Mouse (Mus musculus): ENCODE measurements around the gene Twsg1. TPM values are rescaled to one million over a fixed set of nuclear protein-coding genes. Genes with fewer than 3 reads are reported as not detected.

The Twsg1 gene
- total and polyA plus RNA-seq, 3 experiments = 17.0 to 17.7 TPM; not detected in 1

DNA sequence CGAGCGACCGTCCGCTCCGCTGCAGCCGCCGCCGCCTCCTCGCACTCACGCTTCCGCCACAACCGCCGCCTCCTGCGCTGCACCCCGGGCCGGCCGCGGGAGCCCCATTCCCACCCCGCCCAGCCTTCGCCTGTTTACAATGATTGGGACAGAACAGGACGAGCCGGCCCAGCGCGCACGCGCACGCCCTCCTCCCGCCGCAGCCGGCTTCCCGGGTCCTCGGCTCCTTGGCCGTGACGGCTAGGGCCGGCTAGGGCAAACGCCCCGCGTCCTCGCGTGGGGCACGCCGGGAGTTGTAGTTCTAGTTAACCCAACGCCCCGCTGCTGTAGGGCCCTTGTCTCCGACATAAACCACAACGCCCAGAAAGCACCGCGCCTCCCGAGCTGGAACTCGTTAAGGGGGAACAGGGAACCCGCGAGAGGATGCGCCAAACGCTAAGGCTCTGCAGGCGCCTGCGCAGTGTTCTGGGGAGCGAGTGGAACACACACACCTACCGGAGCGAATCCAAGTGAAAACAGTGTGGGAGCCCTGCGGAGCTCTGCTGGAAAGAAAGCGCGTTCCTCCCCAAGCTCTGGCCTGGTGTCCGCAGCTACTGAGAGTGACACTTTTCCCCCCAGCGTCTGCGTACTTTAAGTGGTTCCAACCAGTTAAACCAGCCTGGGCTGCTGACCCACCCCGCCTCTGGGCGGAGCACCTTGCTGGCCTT, 66.2 kb downstream of the Twsg1 start:
- Histone ChIP-seq H3K4me1 (ENCODE audit: control insufficient read depth in 1 of 2, insufficient read depth in 2 of 2, low read length in 2 of 2) (peaks cover 0 to 18% of the 10 kb centered on the region in 2 experiments; a peak in 3 of 4 replicates), H3K27ac (ENCODE audit: control insufficient read depth, low read depth, low read length) (peak overlapping the region; percentile 81), H3K79me2 (ENCODE audit: control insufficient read depth, insufficient read depth, low read length, poor library complexity) (peaks cover 34% of the 10 kb centered on the region), H3K9me3 (replicated peaks; ENCODE audit: insufficient read depth, low read length) (no peaks in the 10 kb centered on the region), H3K4me3 (ENCODE audit: control insufficient read depth in 1 of 2, insufficient read depth in 1 of 2, low read depth in 2 of 2, low read length in 2 of 2) (peak overlapping the region; percentile 85 to 87), H3K27me3 (ENCODE audit: control insufficient read depth in 1 of 2, insufficient read depth in 2 of 2, low read length in 2 of 2) (no peaks in the 10 kb centered on the region), H3K36me3 (ENCODE audit: control insufficient read depth in 1 of 2, insufficient read depth in 2 of 2, low read length in 2 of 2) (peaks cover 0 to 9% of the 10 kb centered on the region in 2 experiments; a peak in 2 of 4 replicates), H3K9ac (ENCODE audit: control insufficient read depth, low read depth, low read length, poor library complexity, severe bottlenecking) (peak overlapping the region; percentile 88)
- DNase-seq (ENCODE audit: low read depth, low spot score) = peak; percentile 99
- no peak for TF ChIP-seq JUND (IDR thresholded peaks at IDR 0.05; ENCODE audit: low read depth, low read length)
- TF ChIP-seq NRF1 (IDR thresholded peaks at IDR 0.05; ENCODE audit: insufficient read depth, low read depth, low read length, poor library complexity, severe bottlenecking) = peak; percentile 83
- no peak for TF ChIP-seq GABPA (IDR thresholded peaks at IDR 0.05; ENCODE audit: low read depth, low read length)
- TF ChIP-seq ZKSCAN1 (IDR thresholded peaks at IDR 0.05; ENCODE audit: low read depth, low read length) = no peak
- peak; percentile 25; the same call in 1 of the 2 replicates for TF ChIP-seq MYB (IDR thresholded peaks at IDR 0.05; ENCODE audit: low read depth, low read length)
- TF ChIP-seq MAX (IDR thresholded peaks at IDR 0.05; ENCODE audit: low read length) = 0 out of 2 replicates have a peak, but pooled peaks have one; percentile 41
- peak; percentile 85; the same call in 1 of the 2 replicates for TF ChIP-seq POLR2AphosphoS2 (IDR thresholded peaks at IDR 0.05; ENCODE audit: low read length)
- TF ChIP-seq EP300 (IDR thresholded peaks at IDR 0.05; ENCODE audit: low read depth in 1 of 2, low read length in 2 of 2) = no peak
- TF ChIP-seq ETS1 (IDR thresholded peaks at IDR 0.05; ENCODE audit: low read depth, low read length) = 0 out of 2 replicates have a peak, but pooled peaks have one; percentile 1
- peak; percentile 51; the same call in 1 of the 2 replicates for TF ChIP-seq TCF12 (IDR thresholded peaks at IDR 0.05; ENCODE audit: low read depth, low read length)
- TF ChIP-seq TBP (IDR thresholded peaks at IDR 0.05; ENCODE audit: low read depth, low read length) = peak; percentile 82
- TF ChIP-seq CHD2 (IDR thresholded peaks at IDR 0.05; ENCODE audit: low read length) = peak; percentile 95
- TF ChIP-seq USF1 (IDR thresholded peaks at IDR 0.05; ENCODE audit: low read depth, low read length) = peak; percentile 10; the same call in 1 of the 2 replicates
- no peak for TF ChIP-seq RAD21 (IDR thresholded peaks at IDR 0.05; ENCODE audit: low read depth, low read length)
- no peak for TF ChIP-seq MAFK (IDR thresholded peaks at IDR 0.05; ENCODE audit: borderline replicate concordance, low read depth, low read length)
- no peak for TF ChIP-seq ZNF384 (IDR thresholded peaks at IDR 0.05; ENCODE audit: low read depth, low read length)
- no peak for TF ChIP-seq CHD1 (IDR thresholded peaks at IDR 0.05; ENCODE audit: low read depth, low read length)
- no peak; the same call in 1 of the 2 replicates for TF ChIP-seq ZMIZ1 (IDR thresholded peaks at IDR 0.05; ENCODE audit: low read depth, low read length)
- no peak for TF ChIP-seq USF2 (IDR thresholded peaks at IDR 0.05; ENCODE audit: borderline replicate concordance in 1 of 2, insufficient read depth in 1 of 2, low read depth in 1 of 2, low read length in 2 of 2)
- TF ChIP-seq ZC3H11A (IDR thresholded peaks at IDR 0.05; ENCODE audit: low read depth, low read length) = no peak
- TF ChIP-seq SIN3A (IDR thresholded peaks at IDR 0.05; ENCODE audit: low read length) = peak; percentile 84
- peak; percentile 76 to 96 for TF ChIP-seq POLR2A (IDR thresholded peaks at IDR 0.05; ENCODE audit: control insufficient read depth in 1 of 2, insufficient read depth in 1 of 2, low read depth in 1 of 2, low read length in 2 of 2, poor library complexity in 1 of 2)
- peak; percentile 59 for TF ChIP-seq MXI1 (IDR thresholded peaks at IDR 0.05; ENCODE audit: low read depth, low read length)
- peak; percentile 48; the same call in 1 of the 2 replicates for TF ChIP-seq MAZ (IDR thresholded peaks at IDR 0.05; ENCODE audit: low read depth, low read length)
- no peak for TF ChIP-seq CTCF (IDR thresholded peaks at IDR 0.05 in 2 of 3, conservative IDR thresholded peaks at IDR 0.05 in 1 of 3; ENCODE audit: control insufficient read depth in 1 of 3, insufficient read depth in 1 of 3, low read depth in 2 of 3, low read length in 3 of 3, poor library complexity in 1 of 3, severe bottlenecking in 1 of 3)
- TF ChIP-seq MEF2A (IDR thresholded peaks at IDR 0.05; ENCODE audit: extremely low read depth, insufficient replicate concordance, low read depth, low read length, poor library complexity, severe bottlenecking) = no peak
- TF ChIP-seq SMC3 (IDR thresholded peaks at IDR 0.05; ENCODE audit: low read depth, low read length) = no peak
- TF ChIP-seq BHLHE40 (IDR thresholded peaks at IDR 0.05; ENCODE audit: borderline replicate concordance, low read depth, low read length) = peak; percentile 41; the same call in 1 of the 2 replicates
- TF ChIP-seq HCFC1 (IDR thresholded peaks at IDR 0.05; ENCODE audit: low read depth, low read length) = peak; percentile 99
- peak; percentile 85 for TF ChIP-seq KAT2A (conservative IDR thresholded peaks at IDR 0.05; ENCODE audit: low read depth, low read length)
- TF ChIP-seq ELF1 (IDR thresholded peaks at IDR 0.05; ENCODE audit: low read depth, low read length) = peak; percentile 75
- TF ChIP-seq POLR2AphosphoS5 (IDR thresholded peaks at IDR 0.05; ENCODE audit: borderline replicate concordance, low read depth, low read length) = no peak
- TF ChIP-seq TAL1 (IDR thresholded peaks at IDR 0.05; ENCODE audit: low read length) = no peak
- TF ChIP-seq NELFE (IDR thresholded peaks at IDR 0.05; ENCODE audit: low read depth, low read length) = peak; percentile 93
- no peak for TF ChIP-seq UBTF (IDR thresholded peaks at IDR 0.05; ENCODE audit: borderline replicate concordance, insufficient read depth, low read depth, low read length)
